Mouse (Mus musculus) spleen, postnatal 0 days (tissue): Measurements from ENCODE around the gene Kcnj12. TPM values are rescaled to one million over a fixed set of nuclear protein-coding genes. Genes with fewer than 3 reads are reported as not detected.

ENCODE experiments used
- polyA plus RNA-seq: library from polyadenylated mRNA; unstranded; fragments of >200 nt; fragmentation: Nextera tagmentation; extraction: Ambion mirVana; gene quantifications from 2 replicates; pipeline ENCODE4 v1.2.1, GENCODE M21; 2015

Gene Kcnj12
- not detected in 2 replicates for polyA plus RNA-seq

GRCm38 (mm10) chr11:61022550-61023391 lies at the start of gene Kcnj12:
Gene Kcnj12, plus strand, starts transcription at chr11:61022564.

Other genes with a start within 250 kb of the Kcnj12 start
- gene Top3a, start 245.2 kb upstream of the Kcnj12 start, polyA plus RNA-seq, result 6.8 TPM in 2 replicates
- gene Smcr8, start 245.0 kb upstream of the Kcnj12 start, polyA plus RNA-seq, result 2.1 and 2.3 TPM in 2 replicates
- gene Shmt1, start 210.8 kb upstream of the Kcnj12 start, polyA plus RNA-seq, result 13.4 and 19.6 TPM in 2 replicates
- gene Dhrs7b, start 191.9 kb upstream of the Kcnj12 start, polyA plus RNA-seq, result 17.4 and 18.5 TPM in 2 replicates
- 30.7 and 31.1 TPM in 2 replicates for gene Tmem11, start 143.3 kb upstream of the Kcnj12 start, polyA plus RNA-seq
- gene Natd1, start 107.8 kb upstream of the Kcnj12 start, polyA plus RNA-seq, result 10.1 and 10.9 TPM in 2 replicates
- gene Map2k3, start 90.5 kb upstream of the Kcnj12 start, polyA plus RNA-seq, result 97.8 and 101 TPM in 2 replicates
- 11.5 and 17.7 TPM in 2 replicates for gene Tnfrsf13b, start 104.2 kb downstream of the Kcnj12 start, polyA plus RNA-seq
- gene Usp22, start 152.5 kb downstream of the Kcnj12 start, polyA plus RNA-seq, result 15.8 and 20.8 TPM in 2 replicates
- gene Aldh3a1, start 185.0 kb downstream of the Kcnj12 start, polyA plus RNA-seq, result 0.19 TPM in 1 of 2 replicates, not detected in the other
- gene Aldh3a2, start 244.9 kb downstream of the Kcnj12 start, polyA plus RNA-seq, result 11.4 and 16.1 TPM in 2 replicates